Mouse (Mus musculus): ENCODE measurements around the gene Gm5286. TPM values are rescaled to one million over a fixed set of nuclear protein-coding genes. Genes with fewer than 3 reads are reported as not detected.

The Gm5286 gene
- polyA plus RNA-seq (2017; shearing (Covaris generic)) = not detected

DNA sequence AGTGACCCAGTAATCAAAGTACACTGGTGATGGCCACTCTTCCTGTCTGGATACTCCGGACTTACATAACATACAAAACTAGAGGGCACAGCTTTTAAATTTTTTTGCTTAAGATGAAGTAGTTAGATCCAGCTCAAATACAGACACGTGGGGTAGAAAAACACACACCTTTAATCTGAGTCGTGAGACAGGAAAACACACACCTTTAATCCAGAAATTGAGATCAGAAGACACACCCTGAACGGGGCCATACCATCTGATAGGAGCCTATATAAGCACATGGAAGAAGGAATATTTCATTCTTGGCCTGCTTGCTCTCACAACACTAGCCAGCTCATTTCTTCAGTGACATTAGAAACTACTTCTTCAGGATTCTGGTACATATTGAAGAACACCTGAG lies at the start of gene Gm5286:
TSS of gene Gm5286 (plus strand) at position 301 of the 400 bp plus-strand sequence.

DNA sequence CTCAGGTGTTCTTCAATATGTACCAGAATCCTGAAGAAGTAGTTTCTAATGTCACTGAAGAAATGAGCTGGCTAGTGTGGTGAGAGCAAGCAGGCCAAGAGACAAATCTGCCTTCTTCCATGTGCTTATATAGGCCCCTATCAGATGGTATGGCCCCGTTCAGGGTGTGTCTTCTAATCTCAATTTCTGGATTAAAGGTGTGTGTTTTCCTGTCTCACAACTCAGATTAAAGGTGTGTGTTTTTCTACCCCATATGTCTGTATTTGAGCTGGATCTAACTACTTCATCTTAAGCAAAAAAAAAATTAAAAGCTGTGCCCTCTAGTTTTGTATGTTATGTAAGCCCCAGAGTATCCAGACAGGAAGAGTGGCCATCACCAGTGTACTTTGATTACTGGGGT lies 18.4 kb upstream of the Gm5286 start, which contains the start of gene Gm10696:
TSS of gene Gm10696 (minus strand) at position 101 of the 400 bp plus-strand sequence.

Other genes with a start within 250 kb of the Gm5286 start
- not detected for gene Tdpoz5, start 235.4 kb upstream of the Gm5286 start, polyA plus RNA-seq (2017; shearing (Covaris generic))
- not detected for gene Gm9125, start 141.8 kb upstream of the Gm5286 start, polyA plus RNA-seq (2017; shearing (Covaris generic))
- not detected for gene Gm10697, start 124.1 kb upstream of the Gm5286 start, polyA plus RNA-seq (2017; shearing (Covaris generic))
- not detected for gene Gm10696, start 18.5 kb upstream of the Gm5286 start, polyA plus RNA-seq (2017; shearing (Covaris generic))
- gene Gm4778, start 67.3 kb downstream of the Gm5286 start, polyA plus RNA-seq (2017; shearing (Covaris generic)) = not detected
- gene Them4, start 113.4 kb downstream of the Gm5286 start, polyA plus RNA-seq (2017; shearing (Covaris generic)) = 10.4 TPM
- not detected for gene Them5, start 145.4 kb downstream of the Gm5286 start, polyA plus RNA-seq (2017; shearing (Covaris generic))
- gene C2cd4d, start 165.7 kb downstream of the Gm5286 start, polyA plus RNA-seq (2017; shearing (Covaris generic)) = not detected
- 8.5 TPM for gene Rorc, start 176.1 kb downstream of the Gm5286 start, polyA plus RNA-seq (2017; shearing (Covaris generic))
- gene Lingo4, start 201.8 kb downstream of the Gm5286 start, polyA plus RNA-seq (2017; shearing (Covaris generic)) = 0.20 TPM
- 9.8 TPM for gene Tdrkh, start 216.6 kb downstream of the Gm5286 start, polyA plus RNA-seq (2017; shearing (Covaris generic))
- 80.7 TPM for gene Mrpl9, start 246.6 kb downstream of the Gm5286 start, polyA plus RNA-seq (2017; shearing (Covaris generic))
- gene Oaz3, start 247.2 kb downstream of the Gm5286 start, polyA plus RNA-seq (2017; shearing (Covaris generic)) = 1.3 TPM